Mouse (Mus musculus): Measurements from ENCODE around the gene Lmo7. TPM values are rescaled to one million over a fixed set of nuclear protein-coding genes. Genes with fewer than 3 reads are reported as not detected.
A peak's percentile ranks its signal among the peaks of the same experiment; 100 is the strongest.

Lmo7 gene
- polyA plus RNA-seq, 1 experiment from 2014 or later, result 4.4 TPM

DNA sequence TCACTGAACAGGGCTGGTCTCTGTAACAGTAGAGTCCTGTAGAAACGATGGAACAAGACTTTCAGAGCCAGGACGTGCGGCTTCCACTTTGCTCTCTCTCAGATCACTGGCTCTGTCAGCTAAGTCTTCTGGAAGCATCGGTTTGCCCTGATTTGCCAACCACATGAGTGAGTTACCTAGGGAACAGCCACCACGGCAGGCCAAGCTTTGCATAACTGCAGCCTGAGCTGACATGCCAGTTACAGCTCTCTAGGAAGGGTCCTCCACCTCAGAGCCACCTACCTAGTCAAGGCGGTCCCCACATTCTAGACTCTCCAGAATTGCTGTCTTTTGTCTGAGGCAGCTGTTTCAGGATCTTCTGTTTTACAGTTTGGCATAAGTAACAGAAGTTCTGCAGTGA, 107.4 kb downstream of the Lmo7 start:
- H3K9me3 ChIP-seq (replicated peaks; ENCODE audit: control insufficient read depth, low read length), result no peaks in the 10 kb centered on the region
- H3K4me1 ChIP-seq (ENCODE audit: control insufficient read depth, insufficient read depth, low read length), result no peaks in the 10 kb centered on the region
- H3K36me3 ChIP-seq (ENCODE audit: control insufficient read depth, insufficient read depth, low read length), result no peaks in the 10 kb centered on the region
- H3K27ac ChIP-seq (ENCODE audit: low read depth, low read length), result no peak overlapping the region
- no peak overlapping the region for H3K4me3 ChIP-seq (ENCODE audit: low read depth, low read length)
- H3K9ac ChIP-seq (ENCODE audit: low read length), result no peak overlapping the region
- ATAC-seq (no peak), DNase-seq (ENCODE audit: low spot score) (no peak)
- WGBS, result 73% methylated on average over 6 of the region's 6 CpGs
- no peaks in the 10 kb centered on the region for H3K27me3 ChIP-seq (replicated peaks; ENCODE audit: control insufficient read depth, insufficient read depth, low read length)
- H3K4me2 ChIP-seq (ENCODE audit: low read length), result no peak overlapping the region

- H3K27me3 ChIP-seq (replicated peaks; ENCODE audit: control insufficient read depth, insufficient read depth, low read length), result no peaks in the 10 kb centered on the region
- H3K4me2 ChIP-seq (ENCODE audit: low read length), result no peak overlapping the region
- DNase-seq (ENCODE audit: low spot score) (peak; percentile 66), ATAC-seq (peak; percentile 65)
- no peak overlapping the region for H3K4me3 ChIP-seq (ENCODE audit: low read depth, low read length)
- H3K9ac ChIP-seq (ENCODE audit: low read length), result no peak overlapping the region
- H3K36me3 ChIP-seq (ENCODE audit: control insufficient read depth, insufficient read depth, low read length), result no peaks in the 10 kb centered on the region
- no peak overlapping the region for H3K27ac ChIP-seq (ENCODE audit: low read depth, low read length)
- 59% methylated on average over 7 of the region's 7 CpGs for WGBS
- no peaks in the 10 kb centered on the region for H3K4me1 ChIP-seq (ENCODE audit: control insufficient read depth, insufficient read depth, low read length)
- no peaks in the 10 kb centered on the region for H3K9me3 ChIP-seq (replicated peaks; ENCODE audit: control insufficient read depth, low read length)
Observed at GRCm38 (mm10) chr14:101838231-101838839, 108.6 kb downstream of the Lmo7 start.

- Histone ChIP-seq H3K4me3 (ENCODE audit: low read depth, low read length) (no peak overlapping the region), H3K9ac (ENCODE audit: low read length) (no peak overlapping the region), H3K4me2 (ENCODE audit: low read length) (0 out of 2 replicates have a peak overlapping the region, but pooled peaks have one; percentile 1), H3K9me3 (replicated peaks; ENCODE audit: control insufficient read depth, low read length) (no peaks in the 10 kb centered on the region), H3K36me3 (ENCODE audit: control insufficient read depth, insufficient read depth, low read length) (no peaks in the 10 kb centered on the region), H3K27ac (ENCODE audit: low read depth, low read length) (no peak overlapping the region), H3K27me3 (replicated peaks; ENCODE audit: control insufficient read depth, insufficient read depth, low read length) (no peaks in the 10 kb centered on the region), H3K4me1 (ENCODE audit: control insufficient read depth, insufficient read depth, low read length) (no peaks in the 10 kb centered on the region)
- ATAC-seq (no peak), DNase-seq (ENCODE audit: low spot score) (no peak)
- 79% methylated on average over 24 of the region's 24 CpGs for WGBS
Observed at GRCm38 (mm10) chr14:101839771-101840731, 110.3 kb downstream of the Lmo7 start.

- H3K4me3 ChIP-seq (ENCODE audit: low read depth, low read length), result no peak overlapping the region
- H3K4me2 ChIP-seq (ENCODE audit: low read length), result no peak overlapping the region
- no peaks in the 10 kb centered on the region for H3K27me3 ChIP-seq (replicated peaks; ENCODE audit: control insufficient read depth, insufficient read depth, low read length)
Observed at GRCm38 (mm10) chr14:101841271-101841670, 111.5 kb downstream of the Lmo7 start.

DNA sequence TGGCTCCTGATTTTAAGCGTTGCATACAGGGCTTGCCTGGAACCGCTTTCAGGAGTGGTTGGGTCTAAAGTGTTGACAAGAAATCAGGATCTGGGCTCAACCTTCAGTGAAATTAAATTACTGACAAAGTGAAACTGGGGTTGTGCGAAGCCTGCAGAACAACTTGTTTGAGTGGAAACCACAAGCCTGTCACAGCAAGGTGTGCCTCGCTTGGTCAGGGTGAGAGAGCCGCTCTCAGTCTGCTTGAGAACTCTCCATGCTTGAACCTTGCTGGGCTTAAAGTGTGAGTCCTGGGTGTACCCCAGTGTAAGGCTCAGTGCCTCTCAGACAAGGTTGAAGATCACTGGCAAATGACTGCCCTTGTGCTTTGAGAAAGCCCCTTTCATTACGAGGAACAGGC, 112.8 kb downstream of the Lmo7 start:
- DNase-seq (ENCODE audit: low spot score) (no peak), ATAC-seq (no peak)
- 90% methylated on average over 6 of the region's 6 CpGs for WGBS
- Histone ChIP-seq H3K9me3 (replicated peaks; ENCODE audit: control insufficient read depth, low read length) (no peaks in the 10 kb centered on the region), H3K27me3 (replicated peaks; ENCODE audit: control insufficient read depth, insufficient read depth, low read length) (no peaks in the 10 kb centered on the region), H3K36me3 (ENCODE audit: control insufficient read depth, insufficient read depth, low read length) (no peaks in the 10 kb centered on the region), H3K27ac (ENCODE audit: low read depth, low read length) (no peak overlapping the region), H3K4me1 (ENCODE audit: control insufficient read depth, insufficient read depth, low read length) (no peaks in the 10 kb centered on the region), H3K4me2 (ENCODE audit: low read length) (no peak overlapping the region), H3K4me3 (ENCODE audit: low read depth, low read length) (no peak overlapping the region), H3K9ac (ENCODE audit: low read length) (no peak overlapping the region)

More at GRCm38 (mm10) chr14:101841271-101841670, 111.5 kb downstream of the Lmo7 start:
- no peaks in the 10 kb centered on the region for H3K36me3 ChIP-seq (ENCODE audit: control insufficient read depth, insufficient read depth, low read length)
- no peaks in the 10 kb centered on the region for H3K4me1 ChIP-seq (ENCODE audit: control insufficient read depth, insufficient read depth, low read length)
- no peak overlapping the region for H3K9ac ChIP-seq (ENCODE audit: low read length)
- no peak for DNase-seq (ENCODE audit: low spot score)
- H3K27ac ChIP-seq (ENCODE audit: low read depth, low read length), result no peak overlapping the region
- H3K9me3 ChIP-seq (replicated peaks; ENCODE audit: control insufficient read depth, low read length), result no peaks in the 10 kb centered on the region
- 85% methylated on average over 5 of the region's 5 CpGs for WGBS
- ATAC-seq, result no peak

GRCm38 (mm10) chr14:101843443-101843842, 113.7 kb downstream of the Lmo7 start:
- H3K4me3 ChIP-seq (ENCODE audit: low read depth, low read length), result no peak overlapping the region
- DNase-seq (ENCODE audit: low spot score) (no peak), ATAC-seq (no peak)
- no peak overlapping the region for H3K27ac ChIP-seq (ENCODE audit: low read depth, low read length)
- H3K4me2 ChIP-seq (ENCODE audit: low read length), result no peak overlapping the region
- no peaks in the 10 kb centered on the region for H3K27me3 ChIP-seq (replicated peaks; ENCODE audit: control insufficient read depth, insufficient read depth, low read length)
- WGBS, result 89% methylated on average over 17 of the region's 17 CpGs
- no peak overlapping the region for H3K9ac ChIP-seq (ENCODE audit: low read length)
- H3K4me1 ChIP-seq (ENCODE audit: control insufficient read depth, insufficient read depth, low read length), result no peaks in the 10 kb centered on the region
- H3K36me3 ChIP-seq (ENCODE audit: control insufficient read depth, insufficient read depth, low read length), result no peaks in the 10 kb centered on the region
- H3K9me3 ChIP-seq (replicated peaks; ENCODE audit: control insufficient read depth, low read length), result no peaks in the 10 kb centered on the region

DNA sequence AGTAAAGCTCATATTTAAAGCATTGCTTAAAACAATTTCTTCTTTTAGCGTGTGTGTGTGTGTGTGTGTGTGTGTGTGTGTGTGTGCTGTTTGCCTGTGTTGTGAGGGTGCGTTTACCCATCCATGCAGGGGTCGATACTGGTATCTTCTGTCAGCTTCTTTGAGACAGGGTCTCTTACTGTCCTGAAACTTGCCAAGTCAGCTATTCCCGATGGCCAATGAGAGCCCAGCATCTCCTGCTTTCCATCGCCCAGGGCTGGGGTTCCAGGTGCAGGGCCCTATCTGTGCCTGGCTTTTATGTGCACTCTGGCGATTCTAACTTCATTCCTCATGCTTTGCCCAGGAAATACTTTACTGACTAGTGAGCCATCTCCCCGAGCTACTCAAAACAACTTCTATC, 114.7 kb downstream of the Lmo7 start:
- Histone ChIP-seq H3K4me3 (ENCODE audit: low read depth, low read length) (no peak overlapping the region), H3K4me1 (ENCODE audit: control insufficient read depth, insufficient read depth, low read length) (no peaks in the 10 kb centered on the region), H3K27ac (ENCODE audit: low read depth, low read length) (no peak overlapping the region), H3K9me3 (replicated peaks; ENCODE audit: control insufficient read depth, low read length) (no peaks in the 10 kb centered on the region), H3K27me3 (replicated peaks; ENCODE audit: control insufficient read depth, insufficient read depth, low read length) (no peaks in the 10 kb centered on the region), H3K36me3 (ENCODE audit: control insufficient read depth, insufficient read depth, low read length) (no peaks in the 10 kb centered on the region), H3K4me2 (ENCODE audit: low read length) (no peak overlapping the region), H3K9ac (ENCODE audit: low read length) (no peak overlapping the region)
- DNase-seq (ENCODE audit: low spot score) (no peak), ATAC-seq (no peak)
- 80% methylated on average over 7 of the region's 7 CpGs for WGBS

GRCm38 (mm10) chr14:101846097-101846882, 116.5 kb downstream of the Lmo7 start:
- no peaks in the 10 kb centered on the region for H3K36me3 ChIP-seq (ENCODE audit: control insufficient read depth, insufficient read depth, low read length)
- H3K4me1 ChIP-seq (ENCODE audit: control insufficient read depth, insufficient read depth, low read length), result no peaks in the 10 kb centered on the region
- H3K9me3 ChIP-seq (replicated peaks; ENCODE audit: control insufficient read depth, low read length), result no peaks in the 10 kb centered on the region
- DNase-seq (ENCODE audit: low spot score) (no peak), ATAC-seq (no peak)
- no peak overlapping the region for H3K4me3 ChIP-seq (ENCODE audit: low read depth, low read length)
- H3K9ac ChIP-seq (ENCODE audit: low read length), result no peak overlapping the region
- WGBS, result 83% methylated on average over 8 of the region's 8 CpGs
- H3K27me3 ChIP-seq (replicated peaks; ENCODE audit: control insufficient read depth, insufficient read depth, low read length), result no peaks in the 10 kb centered on the region
- H3K4me2 ChIP-seq (ENCODE audit: low read length), result no peak overlapping the region
- no peak overlapping the region for H3K27ac ChIP-seq (ENCODE audit: low read depth, low read length)

Data from forebrain, embryonic 14.5 days (tissue).